Mouse (Mus musculus): Measurements from ENCODE around the gene Vmn2r8. TPM values are rescaled to one million over a fixed set of nuclear protein-coding genes. Genes with fewer than 3 reads are reported as not detected.
"Not testable (repeated sequence)": the region's sequence is repeated elsewhere in the genome, so short reads cannot be mapped to it uniquely, and the experiment has no call there.

The Vmn2r8 gene
- not detected in 2 replicates for polyA plus RNA-seq (2014; fragmentation: Nextera tagmentation; extraction: Ambion mirVana)

- H3K4me2 ChIP-seq; H3K9me3 ChIP-seq (ENCODE audit: low read depth, low read length); ATAC-seq (ENCODE audit: insufficient read depth); H3K9ac ChIP-seq; H3K36me3 ChIP-seq (ENCODE audit: insufficient read depth); H3K4me1 ChIP-seq (ENCODE audit: insufficient read depth); H3K27me3 ChIP-seq (ENCODE audit: insufficient read depth, low read length); DNase-seq; H3K27ac ChIP-seq (ENCODE audit: low read depth); H3K4me3 ChIP-seq (ENCODE audit: low read depth, low read length): not testable (repeated sequence)
- 67% methylated on average over 2 of the region's 2 CpGs for WGBS
Observed at GRCm38 (mm10) chr5:108808750-108809149, at the start of gene Vmn2r8. TSS of gene Vmn2r8 (minus strand) at chr5:108808850.

GRCm38 (mm10) chr5:108852501-108852900 lies 43.9 kb upstream of the Vmn2r8 start, which contains the start of gene Vmn2r9:
TSS of gene Vmn2r9 (minus strand) at chr5:108852601.
- not testable (repeated sequence) for H3K36me3 ChIP-seq (ENCODE audit: insufficient read depth); H3K4me1 ChIP-seq (ENCODE audit: insufficient read depth); H3K27ac ChIP-seq (ENCODE audit: low read depth); H3K4me3 ChIP-seq (ENCODE audit: low read depth, low read length); H3K9ac ChIP-seq; H3K9me3 ChIP-seq (ENCODE audit: low read depth, low read length); ATAC-seq (ENCODE audit: insufficient read depth); H3K4me2 ChIP-seq; H3K27me3 ChIP-seq (ENCODE audit: insufficient read depth, low read length); DNase-seq
- WGBS, result 48% methylated on average over 1 of the region's 1 CpGs

- DNase-seq (no peak), ATAC-seq (ENCODE audit: insufficient read depth) (no peak)
- Histone ChIP-seq H3K4me1 (ENCODE audit: insufficient read depth) (no peaks in the 10 kb centered on the region), H3K36me3 (ENCODE audit: insufficient read depth) (no peaks in the 10 kb centered on the region), H3K27me3 (ENCODE audit: insufficient read depth, low read length) (no peaks in the 10 kb centered on the region), H3K4me2 (no peak overlapping the region), H3K27ac (ENCODE audit: low read depth) (no peak overlapping the region), H3K9me3 (ENCODE audit: low read depth, low read length) (no peaks in the 10 kb centered on the region), H3K4me3 (ENCODE audit: low read depth, low read length) (no peak overlapping the region), H3K9ac (no peak overlapping the region)
- TF ChIP-seq CTCF (IDR thresholded peaks at IDR 0.05; ENCODE audit: low read depth), result no peak
- 41% methylated on average over 1 of the region's 1 CpGs for WGBS
Observed at GRCm38 (mm10) chr5:108849466-108849865, 40.8 kb upstream of the Vmn2r8 start.

GRCm38 (mm10) chr5:108836156-108836555 lies 27.5 kb upstream of the Vmn2r8 start:
- Histone ChIP-seq H3K36me3 (ENCODE audit: insufficient read depth) (no peaks in the 10 kb centered on the region), H3K9me3 (ENCODE audit: low read depth, low read length) (no peaks in the 10 kb centered on the region), H3K27me3 (ENCODE audit: insufficient read depth, low read length) (no peaks in the 10 kb centered on the region), H3K4me2 (no peak overlapping the region), H3K4me1 (ENCODE audit: insufficient read depth) (no peaks in the 10 kb centered on the region), H3K9ac (no peak overlapping the region), H3K4me3 (ENCODE audit: low read depth, low read length) (no peak overlapping the region), H3K27ac (ENCODE audit: low read depth) (no peak overlapping the region)
- peak; percentile 58 for TF ChIP-seq CTCF (IDR thresholded peaks at IDR 0.05; ENCODE audit: low read depth)
- ATAC-seq (ENCODE audit: insufficient read depth) (no peak), DNase-seq (peak; percentile 53)
- 54% methylated on average over 1 of the region's 1 CpGs for WGBS

GRCm38 (mm10) chr5:108823276-108823675 lies 14.6 kb upstream of the Vmn2r8 start:
- WGBS, result 70% methylated on average over 2 of the region's 2 CpGs
- TF ChIP-seq CTCF (IDR thresholded peaks at IDR 0.05; ENCODE audit: low read depth), result no peak
- Histone ChIP-seq H3K9me3 (ENCODE audit: low read depth, low read length) (no peaks in the 10 kb centered on the region), H3K27me3 (ENCODE audit: insufficient read depth, low read length) (no peaks in the 10 kb centered on the region), H3K4me3 (ENCODE audit: low read depth, low read length) (no peak overlapping the region), H3K9ac (no peak overlapping the region), H3K4me1 (ENCODE audit: insufficient read depth) (no peaks in the 10 kb centered on the region), H3K4me2 (no peak overlapping the region), H3K36me3 (ENCODE audit: insufficient read depth) (no peaks in the 10 kb centered on the region), H3K27ac (ENCODE audit: low read depth) (no peak overlapping the region)
- ATAC-seq (ENCODE audit: insufficient read depth) (no peak), DNase-seq (peak; percentile 43)

GRCm38 (mm10) chr5:108803646-108804045 lies 5.0 kb downstream of the Vmn2r8 start:
- ATAC-seq (ENCODE audit: insufficient read depth), result no peak
- DNase-seq, result no peak
- H3K9ac ChIP-seq, result no peak overlapping the region
- H3K4me1 ChIP-seq (ENCODE audit: insufficient read depth), result no peaks in the 10 kb centered on the region
- H3K4me2 ChIP-seq, result no peak overlapping the region
- H3K9me3 ChIP-seq (ENCODE audit: low read depth, low read length), result no peaks in the 10 kb centered on the region
- no peaks in the 10 kb centered on the region for H3K36me3 ChIP-seq (ENCODE audit: insufficient read depth)
- no peak overlapping the region for H3K27ac ChIP-seq (ENCODE audit: low read depth)
- H3K27me3 ChIP-seq (ENCODE audit: insufficient read depth, low read length), result no peaks in the 10 kb centered on the region
- WGBS, result 17% methylated on average over 1 of the region's 1 CpGs
- H3K4me3 ChIP-seq (ENCODE audit: low read depth, low read length), result no peak overlapping the region
- TF ChIP-seq CTCF (IDR thresholded peaks at IDR 0.05; ENCODE audit: low read depth), result no peak

GRCm38 (mm10) chr5:108795263-108795662 lies 13.4 kb downstream of the Vmn2r8 start, which contains the start of gene Tmed11:
TSS of gene Tmed11 (minus strand) at chr5:108795363.
- not testable (repeated sequence) for H3K9me3 ChIP-seq (ENCODE audit: low read depth, low read length); H3K9ac ChIP-seq; H3K27me3 ChIP-seq (ENCODE audit: insufficient read depth, low read length); H3K27ac ChIP-seq (ENCODE audit: low read depth); DNase-seq; H3K4me1 ChIP-seq (ENCODE audit: insufficient read depth); H3K4me3 ChIP-seq (ENCODE audit: low read depth, low read length); H3K36me3 ChIP-seq (ENCODE audit: insufficient read depth); H3K4me2 ChIP-seq; ATAC-seq (ENCODE audit: insufficient read depth)
- WGBS, result 62% methylated on average over 2 of the region's 2 CpGs

- 30% methylated on average over 1 of the region's 1 CpGs for whole genome bisulfite sequencing
- not testable (repeated sequence) for H3K9ac ChIP-seq; H3K4me1 ChIP-seq (ENCODE audit: insufficient read depth); H3K9me3 ChIP-seq (ENCODE audit: low read depth, low read length); H3K27me3 ChIP-seq (ENCODE audit: insufficient read depth, low read length); H3K27ac ChIP-seq (ENCODE audit: low read depth); H3K4me3 ChIP-seq (ENCODE audit: low read depth, low read length); H3K36me3 ChIP-seq (ENCODE audit: insufficient read depth); ATAC-seq (ENCODE audit: insufficient read depth); H3K4me2 ChIP-seq
- peak; percentile 44 for DNase-seq
- TF ChIP-seq CTCF (IDR thresholded peaks at IDR 0.05; ENCODE audit: low read depth), result peak; percentile 74
Observed at GRCm38 (mm10) chr5:108790385-108790784, 18.3 kb downstream of the Vmn2r8 start.
